Comparison of ENCODE assay signal across 17 mouse cellular contexts in the genomic region with DNA sequence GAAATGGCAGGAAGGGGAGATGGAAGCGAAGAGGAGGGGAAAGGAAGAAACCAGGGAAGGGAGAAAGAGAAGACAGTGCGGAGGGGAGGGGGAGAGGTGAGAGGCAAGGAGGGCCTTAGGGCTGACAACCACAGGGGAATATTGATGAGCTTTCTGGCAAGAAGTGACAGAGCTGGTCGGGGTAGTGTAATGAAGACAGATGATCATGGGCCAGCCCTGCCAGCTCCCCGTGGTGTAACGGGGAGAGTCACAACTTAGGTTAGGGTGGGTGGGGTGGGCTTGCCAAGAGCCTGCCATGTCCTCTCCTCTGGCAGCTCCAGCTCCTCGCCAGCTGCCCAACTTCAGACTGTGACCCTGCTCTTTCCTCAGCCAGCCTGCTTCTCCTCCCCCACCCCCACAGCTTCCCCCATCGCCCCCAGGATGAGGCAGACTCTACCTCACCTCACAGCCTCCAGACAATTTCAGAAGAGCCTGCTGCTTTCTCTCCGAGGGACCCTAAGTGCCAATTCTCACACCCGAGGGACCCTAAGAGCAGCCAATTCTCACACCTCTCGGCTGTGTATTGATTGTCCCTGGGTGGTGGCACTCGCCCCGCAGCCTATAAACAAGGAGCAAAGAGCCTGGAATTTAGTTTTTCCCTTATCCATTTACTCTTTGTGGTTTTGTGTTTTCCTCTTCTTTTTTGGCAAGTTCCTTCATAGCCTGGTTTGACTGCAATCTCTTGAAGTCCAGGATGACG. TPM values are rescaled to one million over a fixed set of nuclear protein-coding genes. Genes with fewer than 3 reads are reported as not detected.
A peak's percentile ranks its signal among the peaks of the same experiment; 100 is the strongest.
DNase-seq lines count a peak whose midpoint lies in the region; ATAC-seq lines count a peak whose summit lies in the region.
"Had no signal": no experiment of that assay in that cellular context is flagged by ENCODE, and none has a peak within 500 bp of the region (broad histone marks: within the 10 kb centered on the region; RNA-seq: fewer than 3 reads in every experiment).

No protein-coding gene starts in this region.

- 13% methylated on average over 13 of the region's 13 CpGs for WGBS in neural tube, embryonic 11.5 days
- WGBS in hindbrain, embryonic 10.5 days = 31% methylated on average over 13 of the region's 13 CpGs
- 41% methylated on average over 13 of the region's 13 CpGs for WGBS in midbrain, embryonic 13.5 days

- ATAC-seq in neural tube, embryonic 11.5 days (ENCODE audit: insufficient read depth, low FRiP score, low TSS enrichment) = peak; percentile 39; the same call in 1 of the 2 replicates
- ATAC-seq in midbrain, embryonic 13.5 days = peak; percentile 35; the same call in 1 of the 2 replicates
- ATAC-seq: inflammation-experienced regulatory T-cells, adult 6 months; liver, postnatal 0 days had no signal

- H3K36me3 ChIP-seq in neural tube, embryonic 11.5 days (ENCODE audit: control insufficient read depth, insufficient read depth, low read length) = no peaks in the 10 kb centered on the region
- no peaks in the 10 kb centered on the region for H3K36me3 ChIP-seq in hindbrain, embryonic 10.5 days
- no peaks in the 10 kb centered on the region for H3K36me3 ChIP-seq in midbrain, embryonic 13.5 days
- H3K36me3 ChIP-seq: G1E; limb, embryonic 15.5 days had no signal

- no peak overlapping the region for H3K27ac ChIP-seq in neural tube, embryonic 11.5 days (ENCODE audit: low read depth, low read length)
- peak overlapping the region; percentile 75; the same call in 1 of the 2 replicates for H3K27ac ChIP-seq in hindbrain, embryonic 10.5 days
- 0 out of 2 replicates have a peak overlapping the region, but pooled peaks have one; percentile 21 for H3K27ac ChIP-seq in midbrain, embryonic 13.5 days
- H3K27ac ChIP-seq: gastrocnemius, adult 2 months; layer of hippocampus, adult 2 months; limb, embryonic 15.5 days had no signal

- peaks cover 6% of the 10 kb centered on the region; the same call in 1 of the 2 replicates for H3K4me1 ChIP-seq in neural tube, embryonic 11.5 days (ENCODE audit: control insufficient read depth, insufficient read depth, low read length)
- peaks cover 42% of the 10 kb centered on the region for H3K4me1 ChIP-seq in hindbrain, embryonic 10.5 days (replicated peaks)
- peaks cover 50% of the 10 kb centered on the region for H3K4me1 ChIP-seq in midbrain, embryonic 13.5 days (replicated peaks)

- H3K4me2 ChIP-seq in neural tube, embryonic 11.5 days (ENCODE audit: low read depth) = no peak overlapping the region
- no peak overlapping the region for H3K4me2 ChIP-seq in midbrain, embryonic 13.5 days (replicated peaks)
- H3K4me2 ChIP-seq: limb, embryonic 15.5 days had no signal

- DNase-seq in neural tube, embryonic 11.5 days (ENCODE audit: low spot score) = peak; percentile 47
- no peak for DNase-seq in neural tube, embryonic 10.5 days (ENCODE audit: extremely low spot score, low spot score)
- DNase-seq in hindbrain, embryonic 10.5 days (ENCODE audit: low spot score) = no peak
- no peak for DNase-seq in adrenal gland, postnatal 4 days (ENCODE audit: low spot score in 2 of 2)
- DNase-seq in kidney, adult 18-20 months = no peak
- no peak for DNase-seq in cerebellum, adult 11 months
- DNase-seq: adrenal gland, postnatal 14 days; gastrocnemius, adult 2 months; heart, adult 18-20 months; liver, postnatal 0 days had no signal

- H3K9me3 ChIP-seq in neural tube, embryonic 11.5 days (ENCODE audit: control insufficient read depth, low read length) = no peaks in the 10 kb centered on the region
- H3K9me3 ChIP-seq in hindbrain, embryonic 10.5 days = no peaks in the 10 kb centered on the region
- no peaks in the 10 kb centered on the region for H3K9me3 ChIP-seq in midbrain, embryonic 13.5 days
- H3K9me3 ChIP-seq: G1E; limb, embryonic 15.5 days had no signal

- H3K9ac ChIP-seq in neural tube, embryonic 11.5 days (ENCODE audit: low read length) = no peak overlapping the region
- H3K9ac ChIP-seq in midbrain, embryonic 13.5 days (replicated peaks) = no peak overlapping the region
- H3K9ac ChIP-seq: limb, embryonic 15.5 days; liver, postnatal 0 days had no signal

- H3K4me3 ChIP-seq in neural tube, embryonic 11.5 days (ENCODE audit: low read depth, low read length) = no peak overlapping the region
- no peak overlapping the region for H3K4me3 ChIP-seq in hindbrain, embryonic 10.5 days
- no peak overlapping the region for H3K4me3 ChIP-seq in midbrain, embryonic 13.5 days (replicated peaks)
- H3K4me3 ChIP-seq: gastrocnemius, adult 2 months; layer of hippocampus, adult 2 months; limb, embryonic 15.5 days; myocyte had no signal

- no peaks in the 10 kb centered on the region for H3K27me3 ChIP-seq in neural tube, embryonic 11.5 days (ENCODE audit: control insufficient read depth, insufficient read depth, low read length)
- peaks cover 56% of the 10 kb centered on the region for H3K27me3 ChIP-seq in hindbrain, embryonic 10.5 days (ENCODE audit: insufficient read depth, poor library complexity, severe bottlenecking)
- peaks cover 12% of the 10 kb centered on the region for H3K27me3 ChIP-seq in midbrain, embryonic 13.5 days

RNA-seq across cellular contexts. Expression of gene Cdk18, which starts 25.5 kb away (rescaled TPM):
- 1.9 TPM in 2 replicates for polyA plus RNA-seq in neural tube, embryonic 11.5 days (2014; fragmentation: Nextera tagmentation; extraction: Ambion mirVana)
- polyA plus RNA-seq in hindbrain, embryonic 10.5 days (2016; fragmentation: Nextera tagmentation; extraction: Ambion mirVana) = 2.1 and 2.2 TPM in 2 replicates
- 0.32 and 0.41 TPM in 2 replicates for polyA plus RNA-seq in midbrain, embryonic 13.5 days (2015; fragmentation: Nextera tagmentation; extraction: Ambion mirVana)
- 10 to 100 TPM; 24.8 to 25.1 TPM for total RNA-seq in adrenal gland, postnatal 4 days (2021)
- polyA plus RNA-seq: inflammation-experienced regulatory T-cells, adult 6 months had no signal

RNA-seq across cellular contexts. Expression of gene Lemd1, which starts 26.3 kb away (rescaled TPM):
- 5.6 and 6.8 TPM in 2 replicates for polyA plus RNA-seq in neural tube, embryonic 11.5 days (2014; fragmentation: Nextera tagmentation; extraction: Ambion mirVana)
- 2.6 and 7.7 TPM in 2 replicates for polyA plus RNA-seq in hindbrain, embryonic 10.5 days (2016; fragmentation: Nextera tagmentation; extraction: Ambion mirVana)
- polyA plus RNA-seq in midbrain, embryonic 13.5 days (2015; fragmentation: Nextera tagmentation; extraction: Ambion mirVana) = 19.5 and 22.5 TPM in 2 replicates
- total RNA-seq in adrenal gland, postnatal 4 days (2021) = under 1 TPM; 0.17 to 0.67 TPM
- total RNA-seq: adrenal gland, postnatal 14 days; gastrocnemius, adult 2 months; heart, adult 18-20 months had no signal
- polyA plus RNA-seq: G1E; heart, postnatal 0 days; inflammation-experienced regulatory T-cells, adult 6 months; liver, postnatal 0 days had no signal

RNA-seq across cellular contexts. Expression of gene AC124108.1, which starts 26.3 kb away (rescaled TPM):
- polyA plus RNA-seq in neural tube, embryonic 11.5 days (2014; fragmentation: Nextera tagmentation; extraction: Ambion mirVana) = 2.2 and 2.6 TPM in 2 replicates
- polyA plus RNA-seq in hindbrain, embryonic 10.5 days (2016; fragmentation: Nextera tagmentation; extraction: Ambion mirVana) = 1.6 and 2.8 TPM in 2 replicates
- polyA plus RNA-seq in midbrain, embryonic 13.5 days (2015; fragmentation: Nextera tagmentation; extraction: Ambion mirVana) = 5.6 and 6.1 TPM in 2 replicates
- under 1 TPM; 0.17 to 0.25 TPM for total RNA-seq in adrenal gland, postnatal 4 days (2021)
- total RNA-seq: gastrocnemius, adult 2 months had no signal
- polyA plus RNA-seq: G1E; heart, postnatal 0 days; inflammation-experienced regulatory T-cells, adult 6 months; liver, postnatal 0 days had no signal
